Mouse (Mus musculus) embryonic facial prominence, embryonic 10.5 days (tissue): ENCODE measurements at regions not wholly inside any gene's neighbourhood (a gene's known extent, or its start where the extent isn't known, plus 50 kb on each side); places are given as distances from the start of the nearest gene placed in this dataset.

ENCODE experiments used
- DNase-seq: peaks from one replicate; pipeline ENCODE4 v3.0.0-alpha.2; 2017; ENCODE audit warnings: low spot score
- H3K27ac ChIP-seq: fragments of 300-500 bp; sonication (generic); replicated peaks from 2 replicates; pipeline ENCODE4 v1.5.1; 2016; ENCODE audit warnings: mild to moderate bottlenecking
- H3K27me3 ChIP-seq: fragments of 300-500 bp; sonication (generic); replicated peaks from 2 replicates; pipeline ENCODE4 v1.6.1; 2016; ENCODE audit warnings: low read depth, mild to moderate bottlenecking; ENCODE audit not compliant: poor library complexity, severe bottlenecking
- H3K36me3 ChIP-seq: fragments of 300-500 bp; sonication (generic); replicated peaks from 2 replicates; pipeline ENCODE4 v1.6.1; 2016; ENCODE audit warnings: mild to moderate bottlenecking, moderate library complexity
- H3K4me1 ChIP-seq: fragments of 300-500 bp; sonication (generic); 2 replicates; pipeline ENCODE4 v1.6.1; 2016
- H3K4me3 ChIP-seq: fragments of 300-500 bp; sonication (generic); 2 replicates; pipeline ENCODE4 v1.5.1; 2016; ENCODE audit warnings: mild to moderate bottlenecking, moderate library complexity
- H3K9me3 ChIP-seq: fragments of 300-500 bp; sonication (generic); 2 replicates; pipeline ENCODE4 v1.6.1; 2016; ENCODE audit warnings: mild to moderate bottlenecking
- WGBS: fragments of 180-500 bp; shearing (Covaris S2); methylation state at CpG from one replicate; pipeline ENCODE4 v1.1.7; 2016; 5-methylcytosine and 5-hydroxymethylcytosine counted together

GRCm38 (mm10) chr9:23651300-23651699, 428.4 kb downstream of the Bmper start:
- H3K27me3 ChIP-seq: no peaks in the 10 kb centered on the region
- no peak overlapping the region for H3K27ac ChIP-seq
- no peaks in the 10 kb centered on the region for H3K9me3 ChIP-seq
- 83% methylated on average over 2 of the region's 2 CpGs for WGBS
- no peaks in the 10 kb centered on the region for H3K36me3 ChIP-seq
- no peaks in the 10 kb centered on the region for H3K4me1 ChIP-seq
- H3K4me3 ChIP-seq: no peak overlapping the region
- no peak for DNase-seq

GRCm38 (mm10) chr9:23653086-23653485, 430.2 kb downstream of the Bmper start:
- no peak overlapping the region for H3K4me3 ChIP-seq
- no peak for DNase-seq
- 71% methylated on average over 2 of the region's 2 CpGs for WGBS
- no peaks in the 10 kb centered on the region for H3K4me1 ChIP-seq
- no peaks in the 10 kb centered on the region for H3K36me3 ChIP-seq
- no peaks in the 10 kb centered on the region for H3K27me3 ChIP-seq
- H3K9me3 ChIP-seq: no peaks in the 10 kb centered on the region
- no peak overlapping the region for H3K27ac ChIP-seq

- Histone ChIP-seq H3K9me3 (no peaks in the 10 kb centered on the region), H3K4me3 (no peak overlapping the region), H3K27ac (no peak overlapping the region), H3K4me1 (no peaks in the 10 kb centered on the region), H3K27me3 (no peaks in the 10 kb centered on the region), H3K36me3 (no peaks in the 10 kb centered on the region)
- DNase-seq: no peak
- WGBS: 80% methylated on average over 1 of the region's 1 CpGs
These were observed 431.9 kb downstream of the Bmper start for GRCm38 (mm10) chr9:23654777-23655176.

- no peak for DNase-seq
- H3K36me3 ChIP-seq: no peaks in the 10 kb centered on the region
- H3K27ac ChIP-seq: no peak overlapping the region
- H3K27me3 ChIP-seq: no peaks in the 10 kb centered on the region
- no peaks in the 10 kb centered on the region for H3K9me3 ChIP-seq
- H3K4me3 ChIP-seq: no peak overlapping the region
- H3K4me1 ChIP-seq: peaks cover 7% of the 10 kb centered on the region; the same call in 1 of the 2 replicates
These were observed 431.8 kb upstream of the Npsr1 start for GRCm38 (mm10) chr9:23665960-23666359.

- 84% methylated on average over 4 of the region's 4 CpGs for WGBS
- H3K36me3 ChIP-seq: no peaks in the 10 kb centered on the region
- DNase-seq: no peak
- H3K4me3 ChIP-seq: no peak overlapping the region
- no peaks in the 10 kb centered on the region for H3K27me3 ChIP-seq
- no peaks in the 10 kb centered on the region for H3K9me3 ChIP-seq
- H3K27ac ChIP-seq: no peak overlapping the region
- H3K4me1 ChIP-seq: peaks cover 7% of the 10 kb centered on the region; the same call in 1 of the 2 replicates
These were observed 428.6 kb upstream of the Npsr1 start for GRCm38 (mm10) chr9:23669230-23669629.

- WGBS: 68% methylated on average over 5 of the region's 5 CpGs
- H3K27me3 ChIP-seq: no peaks in the 10 kb centered on the region
- H3K9me3 ChIP-seq: no peaks in the 10 kb centered on the region
- H3K36me3 ChIP-seq: no peaks in the 10 kb centered on the region
- no peak for DNase-seq
- H3K4me1 ChIP-seq: peaks cover 7% of the 10 kb centered on the region; the same call in 1 of the 2 replicates
- no peak overlapping the region for H3K27ac ChIP-seq
- H3K4me3 ChIP-seq: no peak overlapping the region
These were observed 427.2 kb upstream of the Npsr1 start for GRCm38 (mm10) chr9:23670642-23671041.

GRCm38 (mm10) chr9:23673347-23673860, 424.4 kb upstream of the Npsr1 start:
- no peaks in the 10 kb centered on the region for H3K9me3 ChIP-seq
- no peak overlapping the region for H3K4me3 ChIP-seq
- H3K36me3 ChIP-seq: no peaks in the 10 kb centered on the region
- H3K27me3 ChIP-seq: no peaks in the 10 kb centered on the region
- H3K4me1 ChIP-seq: peaks cover 7% of the 10 kb centered on the region; the same call in 1 of the 2 replicates
- DNase-seq: no peak
- 93% methylated on average over 4 of the region's 4 CpGs for WGBS
- no peak overlapping the region for H3K27ac ChIP-seq

GRCm38 (mm10) chr9:23674833-23675232, 423.0 kb upstream of the Npsr1 start:
- Histone ChIP-seq H3K4me3 (no peak overlapping the region), H3K36me3 (no peaks in the 10 kb centered on the region), H3K9me3 (no peaks in the 10 kb centered on the region), H3K4me1 (peaks cover 7% of the 10 kb centered on the region; the same call in 1 of the 2 replicates), H3K27me3 (no peaks in the 10 kb centered on the region), H3K27ac (no peak overlapping the region)
- DNase-seq: peak; percentile 39
- whole genome bisulfite sequencing: 35% methylated on average over 8 of the region's 8 CpGs

GRCm38 (mm10) chr9:23689456-23689855, 408.3 kb upstream of the Npsr1 start:
- Histone ChIP-seq H3K36me3 (no peaks in the 10 kb centered on the region), H3K27me3 (no peaks in the 10 kb centered on the region), H3K4me1 (no peaks in the 10 kb centered on the region), H3K9me3 (no peaks in the 10 kb centered on the region), H3K4me3 (no peak overlapping the region), H3K27ac (no peak overlapping the region)
- DNase-seq: no peak

GRCm38 (mm10) chr9:23692768-23693441, 404.9 kb upstream of the Npsr1 start:
- WGBS: 65% methylated on average over 8 of the region's 8 CpGs
- Histone ChIP-seq H3K4me3 (no peak overlapping the region), H3K36me3 (no peaks in the 10 kb centered on the region), H3K9me3 (no peaks in the 10 kb centered on the region), H3K4me1 (no peaks in the 10 kb centered on the region), H3K27me3 (no peaks in the 10 kb centered on the region), H3K27ac (no peak overlapping the region)
- DNase-seq: no peak

- no peaks in the 10 kb centered on the region for H3K4me1 ChIP-seq
- no peak overlapping the region for H3K4me3 ChIP-seq
- WGBS: 83% methylated on average over 1 of the region's 1 CpGs
- no peak for DNase-seq
- H3K27ac ChIP-seq: no peak overlapping the region
- H3K9me3 ChIP-seq: no peaks in the 10 kb centered on the region
- H3K36me3 ChIP-seq: no peaks in the 10 kb centered on the region
- H3K27me3 ChIP-seq: no peaks in the 10 kb centered on the region
These were observed 404.4 kb upstream of the Npsr1 start for GRCm38 (mm10) chr9:23693442-23693829.

- DNase-seq: no peak
- H3K27me3 ChIP-seq: no peaks in the 10 kb centered on the region
- H3K27ac ChIP-seq: no peak overlapping the region
- H3K4me1 ChIP-seq: no peaks in the 10 kb centered on the region
- 87% methylated on average over 2 of the region's 2 CpGs for WGBS
- H3K4me3 ChIP-seq: no peak overlapping the region
- no peaks in the 10 kb centered on the region for H3K9me3 ChIP-seq
- no peaks in the 10 kb centered on the region for H3K36me3 ChIP-seq
These were observed 403.3 kb upstream of the Npsr1 start for GRCm38 (mm10) chr9:23694481-23694880.

GRCm38 (mm10) chr9:23700567-23700966, 397.2 kb upstream of the Npsr1 start:
- no peak for DNase-seq
- Histone ChIP-seq H3K27ac (no peak overlapping the region), H3K27me3 (no peaks in the 10 kb centered on the region), H3K9me3 (no peaks in the 10 kb centered on the region), H3K36me3 (no peaks in the 10 kb centered on the region), H3K4me3 (no peak overlapping the region), H3K4me1 (no peaks in the 10 kb centered on the region)
- WGBS: 86% methylated on average over 1 of the region's 1 CpGs
